Comparison of ENCODE assay signal across 1 mouse cellular context in genomic region chr5:105731627-105732432, GRCm38 (mm10).
A peak's percentile ranks its signal among the peaks of the same experiment; 100 is the strongest.
TF ChIP-seq lines count a peak whose summit lies in the region.

No protein-coding gene starts in this region.

TF ChIP-seq in CH12.LX, 34 proteins besides CTCF, POLR2A, EP300 and RAD21 (continued from another document):
- TF ChIP-seq CHD1 (IDR thresholded peaks at IDR 0.05; ENCODE audit: low read depth, low read length), result no peak
- TF ChIP-seq HCFC1 (IDR thresholded peaks at IDR 0.05; ENCODE audit: low read depth, low read length), result no peak
- no peak for TF ChIP-seq RCOR1 (conservative IDR thresholded peaks at IDR 0.05; ENCODE audit: low read depth, low read length)
- TF ChIP-seq GABPA (IDR thresholded peaks at IDR 0.05; ENCODE audit: insufficient replicate concordance, low read depth, low read length), result no peak
- no peak for TF ChIP-seq POLR2AphosphoS2 (IDR thresholded peaks at IDR 0.05; ENCODE audit: low read depth, low read length)
- no peak for TF ChIP-seq ZC3H11A (IDR thresholded peaks at IDR 0.05; ENCODE audit: low read depth, low read length)
- peak; percentile 74; the same call in 1 of the 2 replicates for TF ChIP-seq MXI1 (IDR thresholded peaks at IDR 0.05; ENCODE audit: low read depth, low read length)
- peak; percentile 25; the same call in 1 of the 2 replicates for TF ChIP-seq TCF12 (IDR thresholded peaks at IDR 0.05; ENCODE audit: low read depth, low read length)
